Mouse (Mus musculus): ENCODE measurements around the gene 1700008O03Rik.

Gene 1700008O03Rik

DNA sequence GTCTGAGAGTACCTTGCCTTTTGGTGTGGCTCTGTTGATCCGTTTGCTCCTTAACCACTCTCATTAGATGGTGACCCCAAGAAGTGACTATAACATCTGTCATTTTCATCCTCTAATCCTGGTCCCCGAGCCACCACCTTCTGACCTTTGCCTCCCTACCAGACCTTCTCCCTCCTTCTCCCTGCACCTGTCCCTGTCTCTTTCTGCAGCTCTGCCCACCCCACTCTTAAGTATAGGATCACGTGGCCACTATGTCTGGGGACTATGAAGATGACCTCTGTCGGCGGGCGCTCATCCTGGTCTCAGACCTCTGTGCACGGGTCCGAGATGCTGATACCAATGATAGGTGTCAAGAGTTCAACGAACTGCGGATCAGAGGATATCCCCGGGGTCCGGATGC, at the start of gene 1700008O03Rik:
Gene 1700008O03Rik (minus strand): TSS at position 101 of the 400 bp plus-strand sequence.
- Histone ChIP-seq H3K36me3 (ENCODE audit: control insufficient read depth, insufficient read depth, low read length, poor library complexity, severe bottlenecking) (no peaks in the 10 kb centered on the region), H3K27me3 (ENCODE audit: control insufficient read depth, insufficient read depth, low read length, poor library complexity, severe bottlenecking) (peaks cover 2% of the 10 kb centered on the region; the same call in 1 of the 2 replicates)
- no peak for DNase-seq (ENCODE audit: low read depth, low spot score)

GRCm38 (mm10) chr7:44434089-44434488, 48.5 kb upstream of the 1700008O03Rik start:
- Histone ChIP-seq H3K27me3 (ENCODE audit: control insufficient read depth, insufficient read depth, low read length, poor library complexity, severe bottlenecking) (no peaks in the 10 kb centered on the region), H3K36me3 (ENCODE audit: control insufficient read depth, insufficient read depth, low read length, poor library complexity, severe bottlenecking) (no peaks in the 10 kb centered on the region)
- no peak for DNase-seq (ENCODE audit: low read depth, low spot score)

DNA sequence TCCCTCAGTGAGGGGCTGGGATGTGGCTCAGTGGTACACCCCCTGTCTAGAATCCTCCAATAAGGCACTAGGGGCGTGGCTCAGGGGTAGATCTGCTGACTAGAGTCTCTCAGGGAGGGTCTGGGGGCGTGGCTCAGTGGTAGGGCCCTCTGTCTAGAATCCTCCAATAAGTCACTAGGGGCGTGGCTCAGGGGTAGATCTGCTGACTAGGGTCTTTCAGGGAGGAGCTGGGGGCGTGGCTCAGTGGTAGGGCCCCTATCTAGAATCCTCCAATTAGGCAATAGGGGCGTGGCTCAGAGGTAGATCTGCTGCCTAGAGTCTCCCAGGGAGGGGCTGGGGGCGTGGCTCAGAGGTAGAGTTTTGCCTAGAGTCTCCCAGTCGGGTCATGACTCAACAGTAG, 47.8 kb upstream of the 1700008O03Rik start:
- Histone ChIP-seq H3K36me3 (ENCODE audit: control insufficient read depth, insufficient read depth, low read length, poor library complexity, severe bottlenecking) (no peaks in the 10 kb centered on the region), H3K27me3 (ENCODE audit: control insufficient read depth, insufficient read depth, low read length, poor library complexity, severe bottlenecking) (no peaks in the 10 kb centered on the region)
- DNase-seq (ENCODE audit: low read depth, low spot score), result peak; percentile 5

GRCm38 (mm10) chr7:44432550-44432949, 46.9 kb upstream of the 1700008O03Rik start:
- Histone ChIP-seq H3K36me3 (ENCODE audit: control insufficient read depth, insufficient read depth, low read length, poor library complexity, severe bottlenecking) (no peaks in the 10 kb centered on the region), H3K27me3 (ENCODE audit: control insufficient read depth, insufficient read depth, low read length, poor library complexity, severe bottlenecking) (no peaks in the 10 kb centered on the region)
- no peak for DNase-seq (ENCODE audit: low read depth, low spot score)

DNA sequence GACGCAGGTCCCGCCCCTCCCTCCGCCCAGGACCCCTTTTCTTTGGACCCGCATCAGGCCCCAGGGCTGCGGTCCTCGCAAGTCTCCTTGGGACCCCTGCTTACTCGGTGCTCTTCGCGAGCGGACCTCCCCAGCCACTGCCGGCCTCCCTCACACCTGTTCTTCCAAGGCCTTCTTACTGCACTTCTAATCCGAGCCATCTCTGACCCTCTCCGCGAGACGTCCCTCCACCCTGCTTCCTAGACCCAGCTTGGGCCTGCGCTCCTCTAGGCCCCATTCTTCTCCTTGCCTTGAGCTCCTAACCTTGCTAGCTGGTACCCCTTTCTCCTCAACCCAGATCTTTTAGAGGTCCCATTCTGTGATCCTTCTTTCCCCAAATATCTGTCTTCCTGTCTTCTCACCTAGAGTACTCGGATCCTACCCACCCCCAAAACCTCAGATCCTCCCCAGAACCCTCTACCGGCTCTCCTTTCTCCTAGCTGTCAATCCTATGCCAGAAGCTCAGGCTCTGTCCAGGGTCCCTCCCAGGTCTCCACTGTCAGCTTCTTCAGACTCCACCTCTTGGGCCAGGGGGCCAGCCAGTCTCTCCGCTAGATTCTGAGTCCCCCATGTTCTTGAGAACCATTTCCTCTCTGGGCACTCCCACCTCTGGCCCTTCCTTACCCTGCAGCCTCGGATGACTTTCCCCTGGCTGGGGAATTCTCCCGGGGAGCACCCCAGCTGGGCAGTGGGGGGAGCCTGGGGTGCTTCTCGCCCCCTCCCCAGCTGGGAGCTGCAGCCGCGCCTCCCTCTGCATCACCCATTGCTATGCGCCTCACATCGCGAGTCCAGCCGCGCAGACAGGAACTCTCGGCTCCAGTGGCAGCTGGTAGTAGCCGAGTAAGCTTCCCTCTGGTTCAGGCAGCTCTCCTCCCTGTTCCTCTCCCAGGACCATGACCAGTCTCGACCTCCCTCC, 44.2 kb upstream of the 1700008O03Rik start:
- Histone ChIP-seq H3K36me3 (ENCODE audit: control insufficient read depth, insufficient read depth, low read length, poor library complexity, severe bottlenecking) (no peaks in the 10 kb centered on the region), H3K27me3 (ENCODE audit: control insufficient read depth, insufficient read depth, low read length, poor library complexity, severe bottlenecking) (no peaks in the 10 kb centered on the region)
- DNase-seq (ENCODE audit: low read depth, low spot score), result no peak

GRCm38 (mm10) chr7:44428968-44429521, 43.4 kb upstream of the 1700008O03Rik start, which contains the start of gene Lrrc4b:
TSS of gene Lrrc4b (plus strand) at chr7:44429018.
- no peaks in the 10 kb centered on the region for H3K36me3 ChIP-seq (ENCODE audit: control insufficient read depth, insufficient read depth, low read length, poor library complexity, severe bottlenecking)
- no peak for DNase-seq (ENCODE audit: low read depth, low spot score)
- no peaks in the 10 kb centered on the region for H3K27me3 ChIP-seq (ENCODE audit: control insufficient read depth, insufficient read depth, low read length, poor library complexity, severe bottlenecking)

GRCm38 (mm10) chr7:44428171-44428950, 42.7 kb upstream of the 1700008O03Rik start:
- Histone ChIP-seq H3K36me3 (ENCODE audit: control insufficient read depth, insufficient read depth, low read length, poor library complexity, severe bottlenecking) (no peaks in the 10 kb centered on the region), H3K27me3 (ENCODE audit: control insufficient read depth, insufficient read depth, low read length, poor library complexity, severe bottlenecking) (no peaks in the 10 kb centered on the region)
- no peak for DNase-seq (ENCODE audit: low read depth, low spot score)

- H3K36me3 ChIP-seq (ENCODE audit: control insufficient read depth, insufficient read depth, low read length, poor library complexity, severe bottlenecking), result no peaks in the 10 kb centered on the region
- H3K27me3 ChIP-seq (ENCODE audit: control insufficient read depth, insufficient read depth, low read length, poor library complexity, severe bottlenecking), result no peaks in the 10 kb centered on the region
- DNase-seq (ENCODE audit: low read depth, low spot score), result no peak
Observed at GRCm38 (mm10) chr7:44427666-44428065, 42.0 kb upstream of the 1700008O03Rik start.

- DNase-seq (ENCODE audit: low read depth, low spot score), result no peak
- no peaks in the 10 kb centered on the region for H3K36me3 ChIP-seq (ENCODE audit: control insufficient read depth, insufficient read depth, low read length, poor library complexity, severe bottlenecking)
- H3K27me3 ChIP-seq (ENCODE audit: control insufficient read depth, insufficient read depth, low read length, poor library complexity, severe bottlenecking), result no peaks in the 10 kb centered on the region
Observed at GRCm38 (mm10) chr7:44413307-44413706, 27.7 kb upstream of the 1700008O03Rik start.

DNA sequence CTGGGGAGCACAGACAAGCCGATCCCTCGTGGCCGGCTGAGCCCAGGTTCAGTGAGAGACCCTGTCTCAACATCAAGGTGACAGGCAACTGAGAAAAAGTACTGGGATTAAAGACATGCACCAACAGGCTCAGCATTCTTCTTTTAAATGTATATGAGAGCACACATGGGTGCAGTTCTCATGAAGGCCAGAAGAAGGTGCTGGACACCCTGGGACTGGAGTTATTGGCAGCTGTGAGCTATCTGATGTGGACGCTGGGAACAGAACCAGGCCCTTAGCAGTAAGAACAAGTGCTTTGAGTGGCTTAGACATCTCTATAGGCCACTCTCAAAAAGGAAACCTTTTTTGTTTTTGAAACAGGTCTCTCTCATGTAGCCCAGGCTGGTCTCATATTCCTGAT, 25.5 kb upstream of the 1700008O03Rik start:
- no peaks in the 10 kb centered on the region for H3K36me3 ChIP-seq (ENCODE audit: control insufficient read depth, insufficient read depth, low read length, poor library complexity, severe bottlenecking)
- no peaks in the 10 kb centered on the region for H3K27me3 ChIP-seq (ENCODE audit: control insufficient read depth, insufficient read depth, low read length, poor library complexity, severe bottlenecking)
- DNase-seq (ENCODE audit: low read depth, low spot score), result no peak

GRCm38 (mm10) chr7:44406015-44406355, 20.4 kb upstream of the 1700008O03Rik start:
- Histone ChIP-seq H3K36me3 (ENCODE audit: control insufficient read depth, insufficient read depth, low read length, poor library complexity, severe bottlenecking) (no peaks in the 10 kb centered on the region), H3K27me3 (ENCODE audit: control insufficient read depth, insufficient read depth, low read length, poor library complexity, severe bottlenecking) (no peaks in the 10 kb centered on the region)
- DNase-seq (ENCODE audit: low read depth, low spot score), result no peak

- Histone ChIP-seq H3K36me3 (ENCODE audit: control insufficient read depth, insufficient read depth, low read length, poor library complexity, severe bottlenecking) (no peaks in the 10 kb centered on the region), H3K27me3 (ENCODE audit: control insufficient read depth, insufficient read depth, low read length, poor library complexity, severe bottlenecking) (no peaks in the 10 kb centered on the region)
- DNase-seq (ENCODE audit: low read depth, low spot score), result peak; percentile 90
Observed at GRCm38 (mm10) chr7:44405346-44406014, 19.9 kb upstream of the 1700008O03Rik start.

DNA sequence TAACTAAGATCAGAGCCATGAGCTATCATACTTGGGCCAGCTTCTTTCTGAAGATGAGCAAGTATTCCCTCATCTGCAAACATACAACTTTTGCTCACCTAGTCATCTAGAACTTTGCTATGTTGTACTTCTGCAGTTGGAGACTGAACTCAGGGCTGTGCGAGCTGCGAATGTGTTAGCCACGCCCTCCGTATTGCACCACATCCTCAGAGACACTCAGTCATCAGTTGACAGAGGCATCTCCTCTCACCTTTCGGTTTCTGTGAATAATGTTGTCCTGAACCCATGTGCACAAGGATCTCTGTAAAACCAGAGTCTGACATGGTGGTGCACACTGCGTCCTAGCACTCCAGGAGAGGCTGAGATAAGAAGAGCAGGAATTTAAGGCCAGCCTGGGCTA, 16.1 kb upstream of the 1700008O03Rik start:
- no peaks in the 10 kb centered on the region for H3K27me3 ChIP-seq (ENCODE audit: control insufficient read depth, insufficient read depth, low read length, poor library complexity, severe bottlenecking)
- DNase-seq (ENCODE audit: low read depth, low spot score), result no peak
- no peaks in the 10 kb centered on the region for H3K36me3 ChIP-seq (ENCODE audit: control insufficient read depth, insufficient read depth, low read length, poor library complexity, severe bottlenecking)

GRCm38 (mm10) chr7:44398570-44398969, 12.9 kb upstream of the 1700008O03Rik start:
- no peaks in the 10 kb centered on the region for H3K36me3 ChIP-seq (ENCODE audit: control insufficient read depth, insufficient read depth, low read length, poor library complexity, severe bottlenecking)
- peak; percentile 78 for DNase-seq (ENCODE audit: low read depth, low spot score)

More at GRCm38 (mm10) chr7:44398570-44398969, 12.9 kb upstream of the 1700008O03Rik start:
- H3K27me3 ChIP-seq (ENCODE audit: control insufficient read depth, insufficient read depth, low read length, poor library complexity, severe bottlenecking), result no peaks in the 10 kb centered on the region

All from splenic B cell, adult 2 months (primary cell).